Mouse (Mus musculus): ENCODE data around the gene Uck2. TPM values are rescaled to one million over a fixed set of nuclear protein-coding genes. Genes with fewer than 3 reads are reported as not detected.

The Uck2 gene
- polyA plus RNA-seq, 1 experiment from 2014 or later: 53.0 TPM

- no peak for ATAC-seq (replicated peaks; ENCODE audit: low FRiP score, low TSS enrichment, low read depth)
- no peak for DNase-seq (ENCODE audit: low spot score)
- Histone ChIP-seq H3K27me3 (replicated peaks; ENCODE audit: control insufficient read depth, insufficient read depth, low read length) (no peaks in the 10 kb centered on the region), H3K36me3 (ENCODE audit: control insufficient read depth, insufficient read depth, low read length) (0 out of 2 replicates have a peak, but pooled peaks cover 4% of the 10 kb centered on the region), H3K9me3 (ENCODE audit: control insufficient read depth, low read length) (no peaks in the 10 kb centered on the region), H3K9ac (ENCODE audit: low read length) (no peak overlapping the region), H3K4me1 (replicated peaks; ENCODE audit: control insufficient read depth, insufficient read depth, low read length) (no peaks in the 10 kb centered on the region), H3K4me3 (ENCODE audit: low read depth, low read length) (no peak overlapping the region), H3K4me2 (ENCODE audit: low read length) (no peak overlapping the region), H3K27ac (ENCODE audit: low read depth) (no peak overlapping the region)
- WGBS: 73% methylated on average over 5 of the region's 5 CpGs
These were observed 21.5 kb upstream of the Uck2 start for GRCm38 (mm10) chr1:167306451-167307240.

- H3K4me3 ChIP-seq (ENCODE audit: low read depth, low read length): no peak overlapping the region
- WGBS: 35% methylated on average over 7 of the region's 7 CpGs
- H3K4me1 ChIP-seq (replicated peaks; ENCODE audit: control insufficient read depth, insufficient read depth, low read length): no peaks in the 10 kb centered on the region
- no peak overlapping the region for H3K27ac ChIP-seq (ENCODE audit: low read depth)
- H3K4me2 ChIP-seq (ENCODE audit: low read length): no peak overlapping the region
- no peaks in the 10 kb centered on the region for H3K9me3 ChIP-seq (ENCODE audit: control insufficient read depth, low read length)
- DNase-seq (ENCODE audit: low spot score) (no peak), ATAC-seq (replicated peaks; ENCODE audit: low FRiP score, low TSS enrichment, low read depth) (no peak)
- 0 out of 2 replicates have a peak, but pooled peaks cover 3% of the 10 kb centered on the region for H3K36me3 ChIP-seq (ENCODE audit: control insufficient read depth, insufficient read depth, low read length)
- H3K27me3 ChIP-seq (replicated peaks; ENCODE audit: control insufficient read depth, insufficient read depth, low read length): no peaks in the 10 kb centered on the region
- H3K9ac ChIP-seq (ENCODE audit: low read length): no peak overlapping the region
These were observed 20.5 kb upstream of the Uck2 start for GRCm38 (mm10) chr1:167305501-167306137.

GRCm38 (mm10) chr1:167300122-167300521 lies 15.0 kb upstream of the Uck2 start:
- no peak overlapping the region for H3K27ac ChIP-seq (ENCODE audit: low read depth)
- H3K4me3 ChIP-seq (ENCODE audit: low read depth, low read length): no peak overlapping the region
- no peak for DNase-seq (ENCODE audit: low spot score)
- H3K9ac ChIP-seq (ENCODE audit: low read length): no peak overlapping the region
- no peak overlapping the region for H3K4me2 ChIP-seq (ENCODE audit: low read length)
- 84% methylated on average over 2 of the region's 2 CpGs for WGBS
- ATAC-seq (replicated peaks; ENCODE audit: low FRiP score, low TSS enrichment, low read depth): no peak
- no peaks in the 10 kb centered on the region for H3K4me1 ChIP-seq (replicated peaks; ENCODE audit: control insufficient read depth, insufficient read depth, low read length)
- no peaks in the 10 kb centered on the region for H3K36me3 ChIP-seq (ENCODE audit: control insufficient read depth, insufficient read depth, low read length)
- H3K9me3 ChIP-seq (ENCODE audit: control insufficient read depth, low read length): no peaks in the 10 kb centered on the region
- no peaks in the 10 kb centered on the region for H3K27me3 ChIP-seq (replicated peaks; ENCODE audit: control insufficient read depth, insufficient read depth, low read length)

- Histone ChIP-seq H3K9ac (ENCODE audit: low read length) (no peak overlapping the region), H3K4me1 (replicated peaks; ENCODE audit: control insufficient read depth, insufficient read depth, low read length) (0 out of 2 replicates have a peak, but pooled peaks cover 2% of the 10 kb centered on the region), H3K4me2 (ENCODE audit: low read length) (no peak overlapping the region), H3K27me3 (replicated peaks; ENCODE audit: control insufficient read depth, insufficient read depth, low read length) (no peaks in the 10 kb centered on the region), H3K36me3 (ENCODE audit: control insufficient read depth, insufficient read depth, low read length) (no peaks in the 10 kb centered on the region), H3K9me3 (ENCODE audit: control insufficient read depth, low read length) (no peaks in the 10 kb centered on the region), H3K4me3 (ENCODE audit: low read depth, low read length) (no peak overlapping the region), H3K27ac (ENCODE audit: low read depth) (no peak overlapping the region)
- ATAC-seq (replicated peaks; ENCODE audit: low FRiP score, low TSS enrichment, low read depth) (no peak), DNase-seq (ENCODE audit: low spot score) (no peak)
- 69% methylated on average over 13 of the region's 13 CpGs for WGBS
These were observed 10.7 kb upstream of the Uck2 start for GRCm38 (mm10) chr1:167295679-167296402.

- Histone ChIP-seq H3K36me3 (ENCODE audit: control insufficient read depth, insufficient read depth, low read length) (no peaks in the 10 kb centered on the region), H3K4me2 (ENCODE audit: low read length) (peak overlapping the region; percentile 18; the same call in 1 of the 2 replicates), H3K9me3 (ENCODE audit: control insufficient read depth, low read length) (no peaks in the 10 kb centered on the region), H3K4me3 (ENCODE audit: low read depth, low read length) (no peak overlapping the region), H3K9ac (ENCODE audit: low read length) (no peak overlapping the region), H3K27me3 (replicated peaks; ENCODE audit: control insufficient read depth, insufficient read depth, low read length) (peaks cover 9% of the 10 kb centered on the region; the same call in 1 of the 2 replicates), H3K4me1 (replicated peaks; ENCODE audit: control insufficient read depth, insufficient read depth, low read length) (peaks cover 15% of the 10 kb centered on the region), H3K27ac (ENCODE audit: low read depth) (peak overlapping the region; percentile 54; the same call in 1 of the 2 replicates)
- ATAC-seq (replicated peaks; ENCODE audit: low FRiP score, low TSS enrichment, low read depth): peak; percentile 6; the same call in 1 of the 2 replicates
- peak; percentile 69 for DNase-seq (ENCODE audit: low spot score)
- WGBS: 16% methylated on average over 11 of the region's 11 CpGs
These were observed 7.3 kb upstream of the Uck2 start for GRCm38 (mm10) chr1:167292447-167292846.

GRCm38 (mm10) chr1:167291610-167292009 lies 6.5 kb upstream of the Uck2 start:
- Histone ChIP-seq H3K27me3 (replicated peaks; ENCODE audit: control insufficient read depth, insufficient read depth, low read length) (peaks cover 9% of the 10 kb centered on the region; the same call in 1 of the 2 replicates), H3K36me3 (ENCODE audit: control insufficient read depth, insufficient read depth, low read length) (no peaks in the 10 kb centered on the region), H3K4me2 (ENCODE audit: low read length) (no peak overlapping the region), H3K4me1 (replicated peaks; ENCODE audit: control insufficient read depth, insufficient read depth, low read length) (peaks cover 15% of the 10 kb centered on the region), H3K4me3 (ENCODE audit: low read depth, low read length) (no peak overlapping the region), H3K9me3 (ENCODE audit: control insufficient read depth, low read length) (no peaks in the 10 kb centered on the region), H3K9ac (ENCODE audit: low read length) (no peak overlapping the region), H3K27ac (ENCODE audit: low read depth) (no peak overlapping the region)
- no peak for ATAC-seq (replicated peaks; ENCODE audit: low FRiP score, low TSS enrichment, low read depth)
- 80% methylated on average over 8 of the region's 8 CpGs for WGBS
- DNase-seq (ENCODE audit: low spot score): no peak

- Histone ChIP-seq H3K4me1 (replicated peaks; ENCODE audit: control insufficient read depth, insufficient read depth, low read length) (peaks cover 20% of the 10 kb centered on the region), H3K4me3 (ENCODE audit: low read depth, low read length) (no peak overlapping the region), H3K9me3 (ENCODE audit: control insufficient read depth, low read length) (no peaks in the 10 kb centered on the region), H3K36me3 (ENCODE audit: control insufficient read depth, insufficient read depth, low read length) (no peaks in the 10 kb centered on the region), H3K27ac (ENCODE audit: low read depth) (no peak overlapping the region), H3K9ac (ENCODE audit: low read length) (no peak overlapping the region), H3K4me2 (ENCODE audit: low read length) (no peak overlapping the region), H3K27me3 (replicated peaks; ENCODE audit: control insufficient read depth, insufficient read depth, low read length) (peaks cover 12% of the 10 kb centered on the region; the same call in 1 of the 2 replicates)
- DNase-seq (ENCODE audit: low spot score): no peak
- ATAC-seq (replicated peaks; ENCODE audit: low FRiP score, low TSS enrichment, low read depth): no peak
- 23% methylated on average over 6 of the region's 6 CpGs for WGBS
These were observed 5.1 kb upstream of the Uck2 start for GRCm38 (mm10) chr1:167290263-167290592.

DNA sequence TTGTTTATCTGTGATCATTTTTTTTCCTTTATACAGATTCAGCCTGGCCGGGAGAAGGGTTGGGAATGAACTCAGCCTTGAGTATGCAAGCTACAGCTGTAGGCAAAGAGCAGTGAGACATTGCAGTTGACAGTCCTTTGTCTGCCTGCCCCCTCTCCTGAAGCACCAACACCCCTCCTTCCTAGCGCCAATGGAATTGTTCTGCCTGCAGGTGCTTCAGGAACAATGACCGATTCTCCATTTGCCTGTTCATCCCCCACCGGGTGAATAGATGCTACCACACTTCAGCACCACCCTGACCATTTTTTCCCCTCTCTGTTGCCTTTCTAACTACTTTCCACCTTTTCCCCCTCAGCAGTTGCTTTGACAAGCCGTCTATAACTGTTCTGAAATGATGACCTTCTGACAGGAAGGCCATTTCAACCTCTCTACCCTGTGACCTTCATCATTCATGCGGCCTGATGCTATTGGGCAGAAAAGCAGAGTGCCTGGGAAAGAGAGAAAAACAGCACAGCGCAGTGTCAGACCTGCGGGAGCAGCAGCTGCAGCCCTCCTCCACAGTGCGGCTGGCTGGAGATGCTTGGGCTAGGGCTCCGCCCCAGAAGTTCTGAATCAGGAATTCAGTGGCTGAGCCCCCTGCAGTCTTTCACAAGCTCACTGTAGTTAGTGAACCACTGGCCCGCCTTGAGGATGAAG lies 4.6 kb upstream of the Uck2 start:
- H3K9ac ChIP-seq (ENCODE audit: low read length): no peak overlapping the region
- no peaks in the 10 kb centered on the region for H3K9me3 ChIP-seq (ENCODE audit: control insufficient read depth, low read length)
- DNase-seq (ENCODE audit: low spot score) (no peak), ATAC-seq (replicated peaks; ENCODE audit: low FRiP score, low TSS enrichment, low read depth) (0 out of 2 replicates have a peak, but pooled peaks have one; percentile 40)
- no peak overlapping the region for H3K27ac ChIP-seq (ENCODE audit: low read depth)
- peaks cover 12% of the 10 kb centered on the region; the same call in 1 of the 2 replicates for H3K27me3 ChIP-seq (replicated peaks; ENCODE audit: control insufficient read depth, insufficient read depth, low read length)
- WGBS: 4% methylated on average over 11 of the region's 11 CpGs
- H3K4me1 ChIP-seq (replicated peaks; ENCODE audit: control insufficient read depth, insufficient read depth, low read length): peaks cover 21% of the 10 kb centered on the region
- no peak overlapping the region for H3K4me3 ChIP-seq (ENCODE audit: low read depth, low read length)
- H3K4me2 ChIP-seq (ENCODE audit: low read length): no peak overlapping the region
- H3K36me3 ChIP-seq (ENCODE audit: control insufficient read depth, insufficient read depth, low read length): no peaks in the 10 kb centered on the region

All from intestine, embryonic 14.5 days (tissue).